30 mouse cellular contexts compared by ENCODE assay signal in the genomic region with DNA sequence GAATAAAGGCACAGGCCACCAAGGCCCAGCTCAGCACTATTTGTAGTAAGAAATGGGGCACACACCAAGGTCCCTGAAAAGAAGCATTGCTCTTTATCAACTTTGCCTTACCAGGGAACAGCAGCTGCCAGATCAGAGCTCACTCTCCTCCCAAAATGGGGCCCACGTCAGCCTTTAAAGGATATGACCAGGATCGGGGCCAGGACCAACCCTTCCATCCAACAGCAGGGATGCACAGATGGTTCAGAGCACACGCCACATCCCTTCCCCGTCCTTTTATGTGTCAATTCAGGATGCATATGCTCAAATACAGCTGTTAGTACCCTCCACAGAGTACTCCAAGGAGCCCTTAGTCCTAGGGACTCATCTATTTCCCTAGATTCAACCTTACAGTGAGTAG. TPM values are rescaled to one million over a fixed set of nuclear protein-coding genes. Genes with fewer than 3 reads are reported as not detected.
DNase-seq lines count a peak whose midpoint lies in the region; ATAC-seq and TF ChIP-seq lines count a peak whose summit lies in the region.
"Had no signal": no experiment of that assay in that cellular context is flagged by ENCODE, and none has a peak within 500 bp of the region (broad histone marks: within the 10 kb centered on the region; RNA-seq: fewer than 3 reads in every experiment).

No protein-coding gene starts in this region.

- peaks cover 25% of the 10 kb centered on the region for H3K4me1 ChIP-seq in forebrain, embryonic 12.5 days
- peaks cover 16% of the 10 kb centered on the region for H3K4me1 ChIP-seq in forebrain, embryonic 10.5 days
- peaks cover 9% of the 10 kb centered on the region for H3K4me1 ChIP-seq in hindbrain, postnatal 0 days (ENCODE audit: insufficient read depth, low read length)
- H3K4me1 ChIP-seq in hindbrain, embryonic 16.5 days (ENCODE audit: control insufficient read depth, insufficient read depth, low read depth, low read length), result peaks cover 38% of the 10 kb centered on the region
- peaks cover 6% of the 10 kb centered on the region for H3K4me1 ChIP-seq in midbrain, embryonic 11.5 days (ENCODE audit: control insufficient read depth, insufficient read depth, low read length)
- H3K4me1 ChIP-seq in midbrain, embryonic 13.5 days (replicated peaks), result peaks cover 66% of the 10 kb centered on the region
- H3K4me1 ChIP-seq: liver, embryonic 15.5 days had no signal

- no peak overlapping the region for H3K9ac ChIP-seq in forebrain, embryonic 12.5 days
- 0 out of 2 replicates have a peak overlapping the region, but pooled peaks have one; percentile 24 for H3K9ac ChIP-seq in hindbrain, postnatal 0 days (replicated peaks; ENCODE audit: low read length)
- H3K9ac ChIP-seq in hindbrain, embryonic 16.5 days (ENCODE audit: low read depth, low read length), result no peak overlapping the region
- H3K9ac ChIP-seq in midbrain, embryonic 11.5 days (ENCODE audit: low read length), result no peak overlapping the region
- H3K9ac ChIP-seq in midbrain, embryonic 13.5 days (replicated peaks), result no peak overlapping the region
- H3K9ac ChIP-seq: embryonic facial prominence, embryonic 13.5 days; limb, embryonic 12.5 days; liver, embryonic 15.5 days; lung, embryonic 14.5 days had no signal

- H3K36me3 ChIP-seq in forebrain, embryonic 12.5 days (replicated peaks), result no peaks in the 10 kb centered on the region
- H3K36me3 ChIP-seq in forebrain, embryonic 10.5 days (replicated peaks), result no peaks in the 10 kb centered on the region
- H3K36me3 ChIP-seq in hindbrain, postnatal 0 days (ENCODE audit: insufficient read depth, low read length), result no peaks in the 10 kb centered on the region
- H3K36me3 ChIP-seq in hindbrain, embryonic 16.5 days (ENCODE audit: control insufficient read depth, insufficient read depth, low read length), result no peaks in the 10 kb centered on the region
- no peaks in the 10 kb centered on the region for H3K36me3 ChIP-seq in midbrain, embryonic 11.5 days (ENCODE audit: control insufficient read depth, insufficient read depth, low read length)
- H3K36me3 ChIP-seq in midbrain, embryonic 13.5 days, result 0 out of 2 replicates have a peak, but pooled peaks cover 2% of the 10 kb centered on the region
- H3K36me3 ChIP-seq: embryonic facial prominence, embryonic 13.5 days; limb, embryonic 12.5 days; liver, embryonic 15.5 days; midbrain, embryonic 10.5 days had no signal

- H3K9me3 ChIP-seq in forebrain, embryonic 12.5 days, result no peaks in the 10 kb centered on the region
- no peaks in the 10 kb centered on the region for H3K9me3 ChIP-seq in forebrain, embryonic 10.5 days
- no peaks in the 10 kb centered on the region for H3K9me3 ChIP-seq in hindbrain, postnatal 0 days (ENCODE audit: low read length)
- no peaks in the 10 kb centered on the region for H3K9me3 ChIP-seq in hindbrain, embryonic 16.5 days (ENCODE audit: control insufficient read depth, low read length)
- no peaks in the 10 kb centered on the region for H3K9me3 ChIP-seq in midbrain, embryonic 11.5 days (ENCODE audit: control insufficient read depth, low read length)
- H3K9me3 ChIP-seq in midbrain, embryonic 13.5 days, result no peaks in the 10 kb centered on the region
- H3K9me3 ChIP-seq: embryonic facial prominence, embryonic 13.5 days; limb, embryonic 12.5 days; liver, embryonic 15.5 days; midbrain, embryonic 10.5 days had no signal

- H3K27me3 ChIP-seq in forebrain, embryonic 12.5 days, result peaks cover 26% of the 10 kb centered on the region
- H3K27me3 ChIP-seq in forebrain, embryonic 10.5 days (ENCODE audit: poor library complexity, severe bottlenecking), result peaks cover 33% of the 10 kb centered on the region
- H3K27me3 ChIP-seq in hindbrain, postnatal 0 days (ENCODE audit: insufficient read depth, low read length), result no peaks in the 10 kb centered on the region
- no peaks in the 10 kb centered on the region; the same call in 1 of the 2 replicates for H3K27me3 ChIP-seq in hindbrain, embryonic 16.5 days (replicated peaks; ENCODE audit: control insufficient read depth, insufficient read depth, low read length)
- H3K27me3 ChIP-seq in midbrain, embryonic 11.5 days (ENCODE audit: control insufficient read depth, insufficient read depth, low read length), result peaks cover 19% of the 10 kb centered on the region
- H3K27me3 ChIP-seq in midbrain, embryonic 13.5 days, result peaks cover 11% of the 10 kb centered on the region

- 0 out of 2 replicates have a peak overlapping the region, but pooled peaks have one; percentile 14 for H3K27ac ChIP-seq in forebrain, embryonic 12.5 days
- no peak overlapping the region for H3K27ac ChIP-seq in forebrain, embryonic 10.5 days
- 0 out of 2 replicates have a peak overlapping the region, but pooled peaks have one; percentile 5 for H3K27ac ChIP-seq in hindbrain, postnatal 0 days
- H3K27ac ChIP-seq in hindbrain, embryonic 16.5 days (ENCODE audit: low read depth, low read length), result no peak overlapping the region
- H3K27ac ChIP-seq in midbrain, embryonic 11.5 days (ENCODE audit: low read depth, low read length), result no peak overlapping the region
- no peak overlapping the region for H3K27ac ChIP-seq in midbrain, embryonic 13.5 days
- H3K27ac ChIP-seq: embryonic facial prominence, embryonic 13.5 days; limb, embryonic 12.5 days; liver, embryonic 15.5 days; midbrain, embryonic 10.5 days had no signal

- 75% methylated on average over 4 of the region's 4 CpGs for WGBS in forebrain, embryonic 12.5 days
- WGBS in forebrain, embryonic 10.5 days, result 88% methylated on average over 4 of the region's 4 CpGs
- WGBS in hindbrain, postnatal 0 days, result 57% methylated on average over 4 of the region's 4 CpGs
- WGBS in hindbrain, embryonic 16.5 days, result 76% methylated on average over 4 of the region's 4 CpGs
- WGBS in midbrain, embryonic 11.5 days, result 85% methylated on average over 4 of the region's 4 CpGs
- 74% methylated on average over 4 of the region's 4 CpGs for WGBS in midbrain, embryonic 13.5 days

- no peak for ATAC-seq in forebrain, embryonic 12.5 days (ENCODE audit: low FRiP score)
- ATAC-seq in hindbrain, postnatal 0 days, result no peak
- ATAC-seq in hindbrain, embryonic 16.5 days, result no peak
- no peak for ATAC-seq in midbrain, embryonic 11.5 days (ENCODE audit: low FRiP score)
- no peak for ATAC-seq in midbrain, embryonic 13.5 days
- ATAC-seq: CD4-positive, CD25-positive, alpha-beta regulatory T cell, adult 4 months; forebrain, embryonic 14.5 days; intestine, postnatal 0 days had no signal

- H3K4me2 ChIP-seq in forebrain, embryonic 12.5 days, result no peak overlapping the region
- no peak overlapping the region for H3K4me2 ChIP-seq in hindbrain, postnatal 0 days (ENCODE audit: low read depth, low read length)
- H3K4me2 ChIP-seq in hindbrain, embryonic 16.5 days (ENCODE audit: low read length), result no peak overlapping the region
- no peak overlapping the region for H3K4me2 ChIP-seq in midbrain, embryonic 11.5 days
- no peak overlapping the region for H3K4me2 ChIP-seq in midbrain, embryonic 13.5 days (replicated peaks)
- H3K4me2 ChIP-seq: embryonic facial prominence, embryonic 13.5 days; limb, embryonic 12.5 days; liver, embryonic 15.5 days; lung, embryonic 14.5 days had no signal

- no peak overlapping the region for H3K4me3 ChIP-seq in forebrain, embryonic 12.5 days (replicated peaks)
- no peak overlapping the region for H3K4me3 ChIP-seq in forebrain, embryonic 10.5 days
- no peak overlapping the region for H3K4me3 ChIP-seq in hindbrain, postnatal 0 days (ENCODE audit: low read length)
- no peak overlapping the region for H3K4me3 ChIP-seq in hindbrain, embryonic 16.5 days (ENCODE audit: low read length)
- no peak overlapping the region for H3K4me3 ChIP-seq in midbrain, embryonic 11.5 days (ENCODE audit: low read depth, low read length)
- no peak overlapping the region for H3K4me3 ChIP-seq in midbrain, embryonic 13.5 days (replicated peaks)
- H3K4me3 ChIP-seq: embryonic facial prominence, embryonic 13.5 days; limb, embryonic 12.5 days; liver, embryonic 15.5 days; midbrain, embryonic 10.5 days; myocyte had no signal

- no peak for DNase-seq in forebrain, embryonic 10.5 days (ENCODE audit: extremely low spot score, low spot score)
- DNase-seq in hindbrain, postnatal 0 days (ENCODE audit: low spot score), result peak; percentile 30
- peak; percentile 35 for DNase-seq in midbrain, embryonic 11.5 days (ENCODE audit: low spot score, missing footprints)
- DNase-seq in telencephalon, adult 2 months (ENCODE audit: low read depth, low spot score), result peak; percentile 69
- DNase-seq: adrenal gland, postnatal 14 days; cerebellum, adult 9-11 months; gastrocnemius, postnatal 10 days; heart, postnatal 14 days; kidney, adult 9 months; kidney, postnatal 10 days; lung, embryonic 14.5 days; lung, postnatal 14 days; retina, postnatal 1 day; spleen, adult 18-20 months; thymus, adult 18-20 months; thymus, postnatal 25 days had no signal

- TF ChIP-seq CTCF in hindbrain, postnatal 0 days (IDR thresholded peaks at IDR 0.05; ENCODE audit: low read depth), result no peak

RNA-seq across cellular contexts. Expression of a gene that starts 4.9 kb away (rescaled TPM):
- 28.6 and 30.0 TPM in 2 replicates for polyA plus RNA-seq in forebrain, embryonic 12.5 days (2016; fragmentation: Nextera tagmentation; extraction: Ambion mirVana)
- polyA plus RNA-seq in forebrain, embryonic 10.5 days (2016; fragmentation: Nextera tagmentation; extraction: Ambion mirVana), result 2.9 and 3.8 TPM in 2 replicates
- total RNA-seq in hindbrain, postnatal 0 days (2014; rRNA removed), result 128 and 142 TPM in 2 replicates
- polyA plus RNA-seq in hindbrain, postnatal 0 days (2015; fragmentation: Nextera tagmentation; extraction: Ambion mirVana), result 32.3 and 34.6 TPM in 2 replicates
- polyA plus RNA-seq in hindbrain, embryonic 16.5 days (2015; fragmentation: Nextera tagmentation; extraction: Ambion mirVana), result 41.4 and 47.3 TPM in 2 replicates
- 8.7 and 8.8 TPM in 2 replicates for polyA plus RNA-seq in midbrain, embryonic 11.5 days (2014; fragmentation: Nextera tagmentation; extraction: Ambion mirVana)
- 44.0 and 47.3 TPM in 2 replicates for polyA plus RNA-seq in midbrain, embryonic 13.5 days (2015; fragmentation: Nextera tagmentation; extraction: Ambion mirVana)
- total RNA-seq: liver, adult 2 months; megakaryocyte progenitor cell, adult 5-6 weeks had no signal
- polyA plus RNA-seq: CD4-positive, CD25-positive, alpha-beta regulatory T cell, adult 4 months; liver, adult 2 months; myocyte had no signal

RNA-seq across cellular contexts. Expression of a gene that starts 26.6 kb away (rescaled TPM):
- 1.1 and 1.4 TPM in 2 replicates for polyA plus RNA-seq in forebrain, embryonic 12.5 days (2016; fragmentation: Nextera tagmentation; extraction: Ambion mirVana)
- 0.07 and 0.15 TPM in 2 replicates for polyA plus RNA-seq in forebrain, embryonic 10.5 days (2016; fragmentation: Nextera tagmentation; extraction: Ambion mirVana)
- total RNA-seq in hindbrain, postnatal 0 days (2014; rRNA removed), result 304 and 351 TPM in 2 replicates
- polyA plus RNA-seq in hindbrain, postnatal 0 days (2015; fragmentation: Nextera tagmentation; extraction: Ambion mirVana), result 24.7 and 26.7 TPM in 2 replicates
- 5.4 and 9.7 TPM in 2 replicates for polyA plus RNA-seq in hindbrain, embryonic 16.5 days (2015; fragmentation: Nextera tagmentation; extraction: Ambion mirVana)
- 0.87 and 0.94 TPM in 2 replicates for polyA plus RNA-seq in midbrain, embryonic 11.5 days (2014; fragmentation: Nextera tagmentation; extraction: Ambion mirVana)
- 3.5 and 3.8 TPM in 2 replicates for polyA plus RNA-seq in midbrain, embryonic 13.5 days (2015; fragmentation: Nextera tagmentation; extraction: Ambion mirVana)
- total RNA-seq: common myeloid progenitor, adult 5-6 weeks; megakaryocyte progenitor cell, adult 5-6 weeks had no signal
- polyA plus RNA-seq: CD4-positive, CD25-positive, alpha-beta regulatory T cell, adult 4 months; liver, adult 2 months; liver, embryonic 15.5 days; lung, embryonic 14.5 days; midbrain, embryonic 10.5 days had no signal

RNA-seq across cellular contexts. Expression of a gene that starts 56.8 kb away (rescaled TPM):
- polyA plus RNA-seq in forebrain, embryonic 12.5 days (2016; fragmentation: Nextera tagmentation; extraction: Ambion mirVana), result 483 and 484 TPM in 2 replicates
- 387 and 397 TPM in 2 replicates for polyA plus RNA-seq in forebrain, embryonic 10.5 days (2016; fragmentation: Nextera tagmentation; extraction: Ambion mirVana)
- total RNA-seq in hindbrain, postnatal 0 days (2014; rRNA removed), result 300 and 340 TPM in 2 replicates
- 329 and 347 TPM in 2 replicates for polyA plus RNA-seq in hindbrain, postnatal 0 days (2015; fragmentation: Nextera tagmentation; extraction: Ambion mirVana)
- 380 and 389 TPM in 2 replicates for polyA plus RNA-seq in hindbrain, embryonic 16.5 days (2015; fragmentation: Nextera tagmentation; extraction: Ambion mirVana)
- 414 and 426 TPM in 2 replicates for polyA plus RNA-seq in midbrain, embryonic 11.5 days (2014; fragmentation: Nextera tagmentation; extraction: Ambion mirVana)
- polyA plus RNA-seq in midbrain, embryonic 13.5 days (2015; fragmentation: Nextera tagmentation; extraction: Ambion mirVana), result 470 and 482 TPM in 2 replicates

Comparison
In these comparisons a context has a peak if more than half of its experiments do, and no peak if none do; other contexts are left out.
1. H3K27ac ChIP-seq: peak in forebrain, embryonic 12.5 days (single experiment) and hindbrain, postnatal 0 days (single experiment); none in forebrain, embryonic 10.5 days (single experiment), hindbrain, embryonic 16.5 days (single experiment), midbrain, embryonic 11.5 days (single experiment) and midbrain, embryonic 13.5 days (single experiment).